Mouse (Mus musculus) adrenal gland, adult (tissue): ENCODE data around the gene Prrt3.

Source experiments
- DNase-seq, 2 experiments: peaks; one replicate each; pipeline ENCODE4 v3.0.0; 2022 to 2023; ENCODE audit warnings: low spot score in 1 of 2; ENCODE audit not compliant: inconsistent age in 2 of 2

The Prrt3 gene

GRCm38 (mm10) chr6:113455007-113455406 is 46.7 kb downstream of the Prrt3 start:
- DNase-seq, result no peak

- no peak for DNase-seq
These were observed 49.9 kb downstream of the Prrt3 start for GRCm38 (mm10) chr6:113451839-113452238.

GRCm38 (mm10) chr6:113447639-113448038 is 54.1 kb downstream of the Prrt3 start:
- no peak for DNase-seq

GRCm38 (mm10) chr6:113444207-113444965 is 57.3 kb downstream of the Prrt3 start:
- DNase-seq, result no peak
